Mouse (Mus musculus): ENCODE data around the gene Hunk. TPM values are rescaled to one million over a fixed set of nuclear protein-coding genes. Genes with fewer than 3 reads are reported as not detected.

Hunk gene
- total RNA-seq, 4 experiments from 2014 or later: 0.16 to 0.34 (median 0.22) TPM

DNA sequence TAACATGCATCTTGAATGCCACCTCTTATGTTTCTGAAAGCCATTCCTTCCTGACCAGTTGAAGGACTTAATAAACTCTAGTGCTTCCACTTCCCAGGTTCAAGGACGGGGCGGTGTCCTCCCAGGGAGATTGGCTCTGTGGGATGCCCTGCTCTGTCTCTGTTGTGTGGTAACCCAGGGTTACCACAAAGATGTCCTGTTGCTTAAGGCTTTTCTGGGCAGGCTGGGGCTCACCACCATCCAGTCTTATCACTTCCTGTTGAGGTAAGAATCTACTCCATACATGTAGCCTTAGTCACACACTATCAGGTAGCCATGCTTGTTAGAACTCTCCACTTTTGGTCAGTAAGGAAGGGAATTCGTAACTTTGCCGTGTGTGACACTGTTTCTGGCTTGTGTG is 49.4 kb downstream of the Hunk start:
- DNase-seq (ENCODE audit: low spot score in 2 of 2): no peak

DNA sequence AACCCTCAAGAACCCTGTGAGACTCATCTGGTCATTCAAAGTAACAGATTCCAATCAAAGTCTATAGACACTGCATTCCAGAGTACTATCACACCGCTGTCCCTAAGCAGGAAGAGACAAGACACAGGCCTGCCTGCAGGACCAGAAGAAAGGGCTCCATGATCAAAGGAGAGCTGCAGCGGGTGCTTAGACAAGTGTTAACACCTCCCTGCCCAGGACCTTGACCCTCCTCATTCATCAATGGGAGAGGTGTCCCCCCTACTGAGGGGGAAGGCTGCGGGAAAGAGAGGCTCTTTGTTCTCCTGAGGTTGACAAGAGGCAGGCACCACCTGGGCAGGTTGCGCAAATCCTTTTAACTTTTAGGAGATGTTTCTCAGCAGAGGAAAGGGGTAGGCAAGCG is 51.5 kb downstream of the Hunk start:
- no peak for DNase-seq (ENCODE audit: low spot score in 2 of 2)

DNA sequence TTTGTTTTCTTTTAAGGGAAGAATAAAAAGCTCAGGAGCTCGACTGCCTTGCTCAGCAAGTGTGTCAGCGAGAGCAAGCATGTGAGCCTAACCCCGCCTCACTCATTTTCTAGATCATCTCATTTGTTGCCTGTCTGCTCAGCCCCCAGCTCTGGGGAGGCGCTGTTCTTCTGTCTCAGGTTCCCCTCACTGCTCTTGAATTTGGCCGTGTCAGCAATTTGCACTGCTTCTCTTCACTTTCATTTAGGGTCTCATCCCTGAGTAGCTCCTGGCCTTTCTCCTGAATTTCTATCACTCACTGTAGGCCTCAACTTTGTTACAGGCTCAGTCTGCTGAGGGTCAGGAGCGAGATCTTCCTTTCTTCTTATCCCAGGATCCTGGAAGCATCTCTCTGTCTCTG is 53.7 kb downstream of the Hunk start:
- DNase-seq (ENCODE audit: low spot score in 2 of 2): no peak

DNA sequence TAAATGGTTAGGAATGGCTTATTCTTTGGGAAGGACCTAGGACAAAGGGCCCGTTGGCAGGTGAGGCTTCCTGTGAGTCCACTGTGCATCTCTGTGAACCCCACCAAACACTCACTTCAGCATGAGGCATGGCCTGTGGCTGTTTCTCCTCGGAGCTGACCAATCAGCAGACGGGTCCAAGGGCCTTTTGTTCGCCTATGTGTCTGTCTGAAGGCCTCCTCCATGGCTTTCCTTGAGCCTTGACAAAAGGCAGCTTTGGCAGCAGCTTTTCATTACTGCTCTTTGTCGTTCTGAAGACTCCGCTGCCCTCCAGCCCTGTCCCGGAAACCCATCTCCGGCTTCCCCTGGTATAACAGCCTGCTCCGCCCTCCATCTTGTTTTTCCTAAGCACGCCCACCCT is 54.8 kb downstream of the Hunk start:
- no peak for DNase-seq (ENCODE audit: low spot score in 2 of 2)

DNA sequence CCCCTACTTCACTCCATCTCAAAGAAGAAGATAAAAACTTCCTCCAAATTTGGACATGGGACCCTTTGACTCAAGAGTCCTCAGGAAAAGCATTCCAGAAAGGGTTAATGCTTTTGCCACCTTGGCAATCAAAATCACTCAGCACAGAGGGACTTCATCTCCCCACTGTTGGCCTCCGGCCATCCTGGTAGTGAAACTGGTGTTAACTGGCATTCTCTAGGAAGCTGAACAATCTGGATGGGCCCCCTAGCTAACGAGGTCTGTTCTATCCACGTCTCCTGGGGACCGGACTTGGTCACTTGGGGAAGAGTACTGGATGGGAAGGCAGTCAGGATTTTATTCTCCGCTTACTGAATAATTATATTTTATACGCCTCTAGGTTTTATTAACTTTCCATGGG is 57.2 kb downstream of the Hunk start:
- no peak for DNase-seq (ENCODE audit: low spot score in 2 of 2)

DNA sequence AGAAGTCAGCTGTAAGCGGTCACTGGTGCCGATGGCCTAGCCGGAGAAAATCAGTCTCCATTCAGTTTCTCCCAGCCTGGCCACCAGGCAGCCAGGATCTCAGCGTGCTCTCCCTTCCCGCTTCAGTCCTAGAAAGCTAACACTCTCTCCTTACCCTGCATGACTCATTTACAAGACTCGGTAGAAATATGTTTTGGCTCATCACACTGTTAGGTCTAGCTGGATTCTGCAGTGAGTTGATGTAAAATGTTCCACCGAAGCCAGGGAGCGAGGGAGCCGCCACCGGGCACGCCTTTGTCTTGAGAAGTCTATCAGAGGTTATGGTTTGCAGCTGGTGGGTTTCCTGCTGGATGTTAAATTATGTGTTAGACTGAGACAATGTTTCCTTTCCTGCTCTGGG is 67.4 kb downstream of the Hunk start:
- DNase-seq (ENCODE audit: low spot score in 2 of 2): peak in 1 of 2 experiments; percentile 22

DNA sequence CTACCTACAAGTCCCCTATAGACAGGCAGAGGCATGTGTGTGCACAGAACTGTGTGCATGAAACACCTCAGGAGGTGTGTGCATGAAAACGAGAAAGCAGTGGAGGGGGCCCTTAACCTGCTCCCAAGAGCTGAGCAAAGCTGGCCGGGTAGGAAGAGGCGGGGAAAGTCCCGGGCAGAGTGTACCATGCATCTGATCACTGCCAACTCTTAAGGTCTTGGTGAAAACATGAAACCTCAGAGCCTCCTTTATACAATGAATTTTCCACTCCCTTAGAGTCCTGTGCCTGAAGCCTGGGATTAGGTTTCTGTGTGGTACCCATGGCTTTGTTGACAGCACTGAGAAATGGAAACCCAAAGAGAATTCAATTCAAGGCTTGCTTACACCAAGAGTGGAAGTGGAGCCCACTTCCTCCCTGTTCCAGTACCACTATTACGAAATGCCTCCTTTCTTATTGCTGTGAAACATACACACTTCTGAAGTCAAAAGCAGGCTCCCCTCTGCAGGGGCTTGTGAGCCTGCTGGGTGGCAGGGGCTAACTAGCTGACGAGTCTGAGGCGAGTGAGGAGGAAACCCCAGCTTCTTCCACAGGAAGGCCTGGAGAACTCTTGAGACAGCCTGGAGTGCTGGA is 70.8 kb downstream of the Hunk start:
- no peak for DNase-seq (ENCODE audit: low spot score in 2 of 2)

DNA sequence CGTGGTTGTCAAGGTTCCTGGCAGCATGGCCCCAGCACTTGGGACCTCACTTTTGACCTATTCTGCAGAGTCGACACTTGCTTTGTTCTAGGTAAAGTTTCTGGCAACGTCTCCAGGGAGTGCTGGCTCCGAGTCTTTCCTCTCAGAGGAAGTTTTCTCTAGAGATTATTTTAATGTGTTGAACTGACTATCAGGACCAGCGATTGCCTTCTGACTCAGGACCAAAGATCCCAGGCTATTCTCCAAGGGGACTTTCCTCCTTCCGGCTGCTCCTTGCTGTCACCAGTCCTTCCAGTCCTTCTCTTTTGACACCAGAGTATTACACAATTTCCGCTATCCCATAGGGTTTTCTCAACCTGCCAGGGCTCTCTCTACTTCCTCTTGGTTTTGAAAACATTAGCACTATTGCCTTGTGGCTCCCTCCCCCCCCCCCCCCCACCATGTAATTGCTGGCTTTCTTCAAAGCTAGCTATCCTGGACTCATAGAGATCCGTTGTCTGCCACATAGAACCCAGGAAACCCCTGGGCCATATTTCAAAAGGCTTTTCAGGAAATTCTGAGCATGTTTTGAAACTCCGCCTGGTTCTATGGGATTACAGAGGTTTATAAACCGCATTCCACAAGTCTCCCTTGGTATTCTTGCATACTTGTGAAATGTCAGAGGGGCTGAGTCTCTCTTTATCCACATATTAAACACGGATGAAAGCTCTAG is 73.2 kb downstream of the Hunk start:
- DNase-seq (ENCODE audit: low spot score in 2 of 2): no peak

DNA sequence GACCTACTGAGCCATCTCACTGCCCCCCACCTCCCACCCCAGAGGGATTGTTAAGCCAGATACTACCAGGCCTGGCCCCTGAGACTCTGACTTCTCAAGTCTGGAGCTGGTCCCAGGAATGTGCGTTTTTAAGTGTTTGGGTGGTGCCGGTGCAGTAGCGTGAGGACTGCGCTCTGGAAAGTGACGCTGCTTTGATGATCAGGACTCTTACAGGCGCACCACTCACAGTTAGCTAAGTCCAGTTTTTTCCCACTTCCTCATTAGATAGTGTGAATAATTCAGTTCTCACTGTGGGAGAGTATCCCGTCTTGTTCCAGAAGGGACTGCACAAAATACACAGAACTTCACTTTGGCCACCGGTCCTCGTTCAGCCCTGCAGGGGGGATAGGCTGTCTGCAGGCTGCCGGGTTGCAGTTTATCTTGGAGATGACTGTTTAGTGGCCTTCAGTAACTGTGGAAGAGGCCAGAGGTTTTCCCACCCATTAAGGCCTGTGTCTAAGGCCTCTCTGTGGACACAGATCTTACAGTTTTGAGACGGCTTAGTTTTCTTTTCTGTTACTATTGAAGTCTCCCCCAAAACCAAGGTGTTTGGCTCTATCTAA is 75.6 kb downstream of the Hunk start:
- DNase-seq (ENCODE audit: low spot score in 2 of 2): no peak

DNA sequence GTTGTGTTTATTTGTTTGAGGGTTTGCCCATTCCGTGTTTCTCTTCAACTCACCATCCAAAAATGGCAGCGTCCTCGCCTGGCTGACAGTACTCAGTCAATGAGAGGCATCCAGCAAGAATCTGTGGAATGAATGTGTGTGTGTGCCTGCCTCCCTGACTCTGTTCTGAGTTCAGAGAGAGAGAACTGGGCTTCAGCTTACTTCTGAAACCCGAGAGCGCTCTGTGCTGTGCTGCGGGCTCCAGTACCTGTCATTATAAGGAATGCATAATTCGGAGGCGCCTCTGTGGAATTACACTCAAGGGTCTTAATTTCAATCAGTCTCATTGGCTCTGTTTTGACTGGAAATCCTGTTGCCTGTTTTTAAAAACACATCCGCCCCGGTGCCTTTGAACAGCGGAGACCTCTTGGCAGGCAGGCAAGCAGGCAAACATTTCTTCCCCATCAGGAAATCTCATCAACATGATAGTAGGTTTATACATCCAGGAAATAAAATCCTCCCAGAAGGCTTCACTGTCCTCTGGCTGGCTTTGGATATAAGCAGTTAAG is 77.0 kb downstream of the Hunk start:
- no peak for DNase-seq (ENCODE audit: low spot score in 2 of 2)

DNA sequence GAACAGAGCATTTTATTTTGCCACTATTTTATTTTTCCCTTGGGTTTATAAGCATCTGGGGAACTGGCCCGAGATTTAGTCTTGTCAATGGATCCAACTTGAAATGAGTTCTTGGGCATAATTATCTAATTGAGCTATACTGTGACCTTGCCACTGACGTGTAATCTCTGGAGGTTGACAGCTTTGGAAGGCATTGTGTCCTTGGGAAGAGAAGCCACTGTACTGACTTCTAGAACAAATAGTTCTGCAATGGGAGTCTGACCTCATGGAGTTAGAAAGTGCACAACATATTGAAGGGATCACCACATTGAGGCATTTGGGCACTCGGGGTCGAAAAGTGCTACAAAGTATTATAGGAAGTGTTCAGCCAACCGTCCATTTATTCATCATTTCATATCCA is 79.3 kb downstream of the Hunk start:
- no peak for DNase-seq (ENCODE audit: low spot score in 2 of 2)

DNA sequence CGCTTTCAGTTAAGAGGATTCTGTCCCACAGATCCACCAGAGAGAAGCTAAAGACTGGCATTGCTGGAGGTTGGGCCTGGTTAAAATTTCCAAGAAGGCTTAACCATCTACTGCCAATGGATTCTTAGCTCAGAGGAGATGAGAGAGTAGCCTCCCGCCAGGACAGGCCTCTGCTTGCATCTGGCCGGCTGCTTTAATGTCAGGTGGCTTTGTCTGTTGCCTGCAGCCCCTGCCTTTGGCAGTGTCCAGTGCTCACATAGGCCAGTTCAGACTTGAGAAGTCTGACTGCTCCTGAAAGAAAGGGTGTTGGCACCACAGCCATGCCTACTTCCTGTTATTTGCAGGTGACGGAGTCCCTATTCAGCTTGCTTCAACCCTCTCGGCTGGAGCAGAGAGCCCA is 82.5 kb downstream of the Hunk start:
- DNase-seq (ENCODE audit: low spot score in 2 of 2): no peak

DNA sequence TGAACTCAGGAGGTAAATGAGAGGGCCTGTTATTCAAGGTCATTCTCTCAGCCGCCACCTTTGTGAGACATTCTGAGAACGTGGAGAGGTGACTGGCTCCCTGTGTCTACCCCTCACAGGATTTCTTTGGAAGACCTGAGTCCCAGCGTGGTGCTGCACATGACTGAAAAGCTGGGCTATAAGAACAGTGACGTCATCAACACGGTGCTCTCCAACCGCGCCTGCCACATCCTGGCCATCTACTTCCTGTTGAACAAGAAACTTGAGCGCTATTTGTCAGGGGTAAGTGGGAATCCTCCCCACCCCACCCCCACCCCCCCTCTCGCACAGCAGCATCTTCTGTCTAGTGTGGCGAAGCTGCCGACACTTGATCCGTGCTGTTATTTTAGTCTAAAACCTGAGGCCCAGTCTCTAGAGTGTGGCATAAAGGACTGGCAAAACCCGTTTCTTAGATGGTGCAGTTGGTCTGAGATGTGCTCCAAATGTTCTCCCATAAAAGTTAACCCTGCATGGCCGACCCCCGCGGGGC is 90.0 kb downstream of the Hunk start:
- DNase-seq (ENCODE audit: low spot score in 2 of 2): no peak

DNA sequence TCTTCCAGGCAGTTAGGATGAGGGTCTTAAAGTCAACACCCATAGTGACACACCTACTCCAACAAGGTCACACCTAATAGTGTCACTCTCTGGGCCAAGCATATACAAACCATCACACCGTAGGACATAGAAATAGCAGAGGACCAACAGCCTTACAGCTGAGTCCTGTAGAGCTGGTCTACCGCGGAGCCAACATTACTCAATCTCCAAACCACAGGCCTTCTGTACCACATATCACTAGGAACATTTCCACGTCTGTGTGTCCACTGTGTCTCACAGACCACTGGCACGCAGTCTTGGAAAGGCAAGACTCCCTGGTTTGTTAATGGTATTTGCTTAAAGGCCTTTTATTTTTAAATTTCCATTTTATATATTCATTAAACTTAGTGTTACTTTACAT is 95.8 kb downstream of the Hunk start:
- DNase-seq (ENCODE audit: low spot score in 2 of 2): no peak

DNA sequence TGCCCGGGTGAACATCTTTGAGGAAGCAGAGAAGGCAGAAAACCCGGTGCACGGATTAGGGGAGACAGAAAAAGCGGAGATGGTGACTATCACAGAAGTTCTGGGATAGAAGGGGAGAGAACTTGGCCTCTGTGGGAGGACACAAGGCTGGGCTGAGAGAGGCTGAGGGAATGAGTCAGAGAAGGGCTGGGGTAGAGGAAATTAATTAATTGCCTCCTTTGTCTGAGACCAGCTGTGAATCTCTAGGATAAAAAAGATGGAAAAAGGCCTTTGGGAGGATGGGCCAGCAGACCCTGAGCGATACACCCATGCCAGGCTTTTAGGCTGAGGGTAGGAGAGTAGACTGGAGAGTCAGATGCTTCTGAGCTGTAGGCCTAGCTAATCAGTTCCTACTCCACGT is 97.5 kb downstream of the Hunk start:
- DNase-seq (ENCODE audit: low spot score in 2 of 2): no peak

DNA sequence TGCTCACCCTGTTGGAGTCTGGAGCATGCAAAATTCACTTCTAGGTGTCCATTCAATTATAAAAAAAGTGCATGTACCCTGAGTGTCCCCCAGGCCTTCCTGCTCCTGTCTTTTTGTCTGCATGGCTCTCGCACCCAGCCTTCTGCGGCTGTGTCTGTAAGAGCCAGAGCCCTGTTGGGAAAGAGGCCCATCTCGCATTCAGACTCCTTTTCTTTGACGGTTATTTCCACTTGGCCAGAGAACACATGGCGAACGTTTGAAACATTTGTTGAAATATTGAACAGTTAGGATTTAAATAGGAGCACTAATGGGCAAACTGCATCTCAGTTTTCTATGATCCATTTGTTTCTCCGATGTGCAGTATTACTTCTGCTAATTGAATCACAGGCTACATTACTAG is 99.3 kb downstream of the Hunk start:
- DNase-seq (ENCODE audit: low spot score in 2 of 2): no peak

DNA sequence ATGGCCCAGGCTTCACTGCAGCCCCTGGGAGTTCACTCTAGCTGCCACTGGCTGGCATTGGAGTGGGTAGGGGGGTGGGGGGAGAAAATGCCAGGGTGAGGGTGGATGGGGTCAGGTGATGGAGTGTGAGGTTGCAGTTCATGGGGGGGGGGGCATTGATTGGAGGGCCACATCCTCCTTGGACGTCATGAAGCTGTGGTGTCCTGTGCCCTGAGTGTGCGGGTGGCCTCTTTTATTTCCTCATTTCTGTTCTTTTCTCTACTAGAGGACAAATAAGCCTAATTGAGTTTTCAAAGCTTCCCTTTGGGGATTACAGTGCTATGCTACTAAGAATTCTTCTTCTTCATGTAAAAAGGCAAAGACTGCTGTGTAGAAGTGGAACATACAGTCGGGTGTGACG is 99.8 kb downstream of the Hunk start:
- no peak for DNase-seq (ENCODE audit: low spot score in 2 of 2)

DNA sequence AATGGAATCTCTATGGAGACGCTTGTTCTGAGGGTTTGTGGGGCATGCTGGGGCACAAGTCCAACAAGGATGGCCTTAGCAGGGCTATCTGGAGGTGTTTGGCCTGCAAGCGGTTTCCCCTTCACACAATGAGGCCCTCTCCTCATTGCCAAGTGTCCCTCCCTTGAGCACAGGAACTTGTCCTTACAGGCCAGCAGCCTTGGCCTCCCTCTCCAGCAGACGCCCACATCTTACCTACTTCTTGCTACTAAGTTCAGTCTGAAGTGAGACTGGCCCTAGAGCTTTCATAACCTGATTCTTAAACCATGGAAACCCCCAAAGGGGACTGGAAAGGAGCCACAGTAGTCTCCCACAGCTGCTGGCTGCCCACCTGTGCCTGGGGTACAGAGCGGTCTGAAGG is 104.3 kb downstream of the Hunk start:
- DNase-seq (ENCODE audit: low spot score in 2 of 2): no peak

DNA sequence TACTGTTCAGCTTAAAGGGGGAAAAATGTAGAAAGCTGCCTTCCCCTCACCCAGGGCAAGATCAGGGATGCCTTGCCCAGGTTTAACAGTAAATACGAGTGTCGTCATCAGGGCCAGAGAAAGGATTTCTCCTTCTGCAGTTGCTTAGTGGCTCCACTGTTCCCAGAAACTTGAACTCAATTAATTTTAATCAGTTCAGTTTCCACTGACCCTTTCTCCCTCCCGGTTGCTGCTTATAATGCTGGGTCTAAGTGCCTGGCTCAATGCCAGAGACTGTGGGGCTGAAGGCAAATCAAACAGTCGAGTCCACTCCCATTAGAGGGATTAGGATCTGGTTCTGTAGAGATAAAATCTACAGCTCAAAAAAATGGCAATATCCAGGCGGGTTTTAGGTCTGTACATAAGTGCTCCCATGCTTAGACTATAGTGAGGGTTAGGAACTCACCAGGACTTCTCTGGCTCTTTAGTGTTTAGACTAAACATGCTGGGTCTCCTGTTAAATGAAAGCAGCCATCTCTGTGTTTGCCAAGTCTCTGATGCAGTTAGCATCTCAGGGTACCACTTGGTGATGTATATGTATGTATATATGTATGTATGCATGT is 106.2 kb downstream of the Hunk start:
- DNase-seq (ENCODE audit: low spot score in 2 of 2): no peak

DNA sequence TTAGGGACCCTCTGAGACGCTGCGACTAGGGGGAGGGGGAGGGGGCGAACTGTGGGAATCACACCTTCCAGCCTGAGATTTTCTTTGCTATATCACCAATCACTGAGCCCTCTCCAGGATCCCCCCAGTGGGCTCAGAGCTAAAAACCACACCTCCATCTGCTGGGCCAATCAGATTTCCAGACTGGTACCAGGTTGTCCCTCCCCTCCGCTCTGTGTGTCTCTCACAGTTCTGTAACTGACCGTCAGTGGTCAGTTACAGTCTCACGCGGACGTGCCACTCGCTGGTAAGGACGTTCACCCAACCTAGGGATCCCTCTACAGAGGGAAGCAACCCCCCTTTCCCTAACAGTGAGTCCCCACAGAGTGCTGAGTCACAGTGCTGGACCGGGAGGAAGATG is 111.1 kb downstream of the Hunk start:
- DNase-seq (ENCODE audit: low spot score in 2 of 2): no peak

DNA sequence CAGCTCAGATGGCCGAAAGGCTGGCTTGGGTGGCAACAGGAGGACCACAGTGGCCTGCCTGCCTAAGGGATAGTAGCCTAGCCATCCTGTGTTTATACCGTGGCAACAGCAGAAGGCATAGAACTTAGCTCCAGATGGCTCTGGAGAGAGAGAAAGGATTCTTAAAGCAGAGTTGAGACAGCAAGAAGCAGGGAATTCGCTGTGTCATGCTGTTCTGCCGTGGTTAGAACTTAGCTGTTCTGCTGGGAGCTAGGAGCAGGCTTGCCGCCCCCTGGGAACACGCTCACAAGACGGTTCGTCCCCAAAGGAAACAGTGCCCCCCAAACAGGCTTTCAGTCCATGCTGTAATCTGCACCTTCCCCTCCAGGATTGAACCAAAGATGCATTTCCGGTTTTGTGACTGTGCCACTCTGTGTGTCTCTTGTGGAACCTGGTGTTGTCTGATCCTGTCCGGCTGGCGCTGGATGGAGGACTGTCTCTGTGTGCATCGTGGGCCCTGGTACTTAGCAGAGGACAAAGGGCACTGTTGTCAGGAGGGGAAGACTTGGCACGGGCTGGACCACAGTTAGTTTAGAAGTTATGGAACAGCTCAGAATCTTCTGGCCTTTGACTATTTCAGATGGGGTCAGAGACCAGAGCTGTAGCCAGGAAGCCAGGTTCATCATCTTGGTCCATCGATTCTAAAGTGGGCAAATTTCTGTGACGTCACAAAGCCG is 112.1 kb downstream of the Hunk start:
- no peak for DNase-seq (ENCODE audit: low spot score in 2 of 2)

DNA sequence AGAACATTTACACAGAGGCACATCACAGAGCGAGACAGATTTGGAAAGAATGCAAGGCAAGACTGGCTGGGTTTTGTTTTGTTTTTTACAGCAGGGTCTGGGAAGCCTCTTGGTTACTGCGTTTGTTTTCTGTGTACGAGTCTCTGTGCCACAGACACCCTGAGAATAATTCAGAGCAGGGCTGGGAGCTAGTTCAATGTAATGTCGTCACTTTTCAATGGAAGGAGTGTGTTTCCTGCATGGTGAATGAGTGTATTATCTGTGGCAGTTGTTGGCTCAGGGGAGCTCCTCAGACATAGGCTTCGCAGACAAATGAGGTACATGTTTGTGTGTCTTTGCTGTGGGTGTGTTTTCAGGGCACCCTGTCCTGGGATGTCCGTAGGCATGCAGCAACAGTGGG is 115.0 kb downstream of the Hunk start:
- DNase-seq (ENCODE audit: low spot score in 2 of 2): no peak
